Mouse (Mus musculus) gastrocnemius, postnatal 25 days (tissue): ENCODE measurements around the gene Srrm3. TPM values are rescaled to one million over a fixed set of nuclear protein-coding genes. Genes with fewer than 3 reads are reported as not detected.
A peak's percentile ranks its signal among the peaks of the same experiment; 100 is the strongest.

Experiments used
- DNase-seq: peaks from one replicate; pipeline ENCODE4 v3.0.0; 2022
- total RNA-seq, 2 experiments: library from RNA; stranded (reverse); gene quantifications; 1 replicate in 1 of 2; 2 replicates in 1 of 2; pipeline ENCODE4 v1.2.3; 2021

Gene Srrm3
- total RNA-seq, 2 experiments from 2014 or later = 0.08 to 0.21 TPM

DNA sequence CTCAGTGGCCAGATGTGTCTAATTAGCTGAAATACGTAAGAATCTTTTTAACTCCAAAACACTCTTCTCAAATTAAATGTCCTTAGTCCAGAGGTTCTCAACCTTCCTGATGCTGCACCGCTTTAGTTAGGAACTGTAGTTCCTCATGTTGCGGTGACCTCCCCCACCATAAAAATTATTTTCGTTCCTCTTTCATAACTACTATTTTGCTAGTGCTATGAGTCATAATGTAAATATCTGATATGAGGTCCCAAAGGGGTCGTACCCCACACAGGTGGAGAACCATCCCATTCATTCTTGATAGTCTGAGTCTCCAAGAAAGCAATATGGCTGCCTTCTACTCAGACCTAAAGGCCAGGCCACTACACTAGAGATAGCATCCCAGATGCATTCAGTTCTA, 63.8 kb downstream of the Srrm3 start:
- no peak for DNase-seq

DNA sequence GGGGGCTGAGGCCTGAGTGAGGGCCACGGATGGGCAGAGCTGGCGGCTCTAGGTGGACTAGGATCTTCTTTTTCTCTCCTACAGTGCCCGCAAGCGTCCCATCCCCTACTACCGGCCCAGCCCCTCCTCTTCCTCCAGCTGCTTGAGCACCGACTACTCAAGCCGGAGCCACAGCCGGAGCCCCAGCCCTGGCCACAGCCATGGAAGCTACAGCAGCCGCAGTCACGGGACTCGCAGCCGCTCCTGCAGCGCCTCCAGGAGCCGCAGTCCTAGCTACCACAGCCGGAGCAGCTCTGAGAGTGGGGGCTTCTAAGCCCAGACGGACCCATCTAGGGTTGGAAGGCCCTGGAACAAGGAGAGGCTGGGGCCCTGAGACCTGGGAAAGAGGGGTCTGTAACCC, 66.3 kb downstream of the Srrm3 start:
- no peak for DNase-seq

DNA sequence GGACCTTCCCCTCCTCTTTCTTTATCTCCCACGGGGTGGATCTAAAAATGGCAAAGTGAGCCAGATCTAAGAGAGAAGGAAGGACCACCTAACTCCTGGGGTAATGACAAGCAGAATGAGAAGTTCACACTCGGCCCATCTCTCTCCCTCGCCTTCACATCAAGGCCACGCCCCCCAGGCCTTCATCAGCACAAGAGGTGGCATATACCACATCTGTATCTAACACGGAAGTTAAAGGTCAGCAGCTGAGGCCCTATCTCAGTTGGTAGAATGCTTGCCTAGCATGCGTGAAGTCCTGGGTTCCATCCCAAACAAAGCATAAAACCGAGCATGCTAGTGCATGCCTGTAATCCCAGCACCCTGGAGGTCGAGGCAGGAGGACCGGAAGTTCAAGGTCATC, 67.1 kb downstream of the Srrm3 start:
- DNase-seq = no peak

DNA sequence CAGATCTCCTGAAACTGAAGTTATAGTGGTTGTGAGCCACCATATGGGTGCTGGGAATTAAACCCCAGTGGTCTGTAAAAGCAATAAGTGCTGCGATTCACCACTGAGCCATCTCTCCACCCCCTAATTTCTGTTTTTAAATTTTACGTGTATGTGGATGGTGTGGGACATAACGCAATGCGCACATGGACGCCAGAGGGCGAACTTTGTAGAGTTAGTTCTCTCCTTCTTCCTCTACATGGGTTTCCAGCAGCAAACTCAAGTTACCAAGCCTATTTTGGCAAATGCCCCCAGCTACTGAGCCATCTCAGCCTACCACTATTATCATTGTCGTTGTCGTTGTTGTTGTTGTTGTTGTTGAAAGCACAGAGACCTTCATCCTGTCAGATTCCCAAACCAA, 70.5 kb downstream of the Srrm3 start:
- DNase-seq = no peak

DNA sequence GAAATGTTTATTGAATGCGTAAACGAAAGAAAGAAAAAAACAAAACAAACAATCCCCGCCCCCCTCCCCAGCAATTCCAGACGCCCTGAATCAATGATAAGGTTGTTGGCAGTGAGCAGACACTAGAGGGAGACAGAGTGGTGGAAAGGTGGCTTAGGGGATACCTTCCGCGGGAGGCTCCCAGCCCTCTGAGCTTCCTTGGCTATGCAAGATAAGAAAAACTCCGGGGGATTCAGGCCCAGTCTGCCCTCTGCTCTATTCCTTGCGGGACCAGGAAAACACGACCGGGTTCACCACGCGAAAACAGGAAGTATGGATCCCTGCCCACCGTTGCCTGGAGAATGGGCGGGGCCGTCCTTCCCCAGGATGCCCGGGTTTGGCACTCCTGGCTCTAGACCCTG, 71.1 kb downstream of the Srrm3 start:
- peak; percentile 51 for DNase-seq

DNA sequence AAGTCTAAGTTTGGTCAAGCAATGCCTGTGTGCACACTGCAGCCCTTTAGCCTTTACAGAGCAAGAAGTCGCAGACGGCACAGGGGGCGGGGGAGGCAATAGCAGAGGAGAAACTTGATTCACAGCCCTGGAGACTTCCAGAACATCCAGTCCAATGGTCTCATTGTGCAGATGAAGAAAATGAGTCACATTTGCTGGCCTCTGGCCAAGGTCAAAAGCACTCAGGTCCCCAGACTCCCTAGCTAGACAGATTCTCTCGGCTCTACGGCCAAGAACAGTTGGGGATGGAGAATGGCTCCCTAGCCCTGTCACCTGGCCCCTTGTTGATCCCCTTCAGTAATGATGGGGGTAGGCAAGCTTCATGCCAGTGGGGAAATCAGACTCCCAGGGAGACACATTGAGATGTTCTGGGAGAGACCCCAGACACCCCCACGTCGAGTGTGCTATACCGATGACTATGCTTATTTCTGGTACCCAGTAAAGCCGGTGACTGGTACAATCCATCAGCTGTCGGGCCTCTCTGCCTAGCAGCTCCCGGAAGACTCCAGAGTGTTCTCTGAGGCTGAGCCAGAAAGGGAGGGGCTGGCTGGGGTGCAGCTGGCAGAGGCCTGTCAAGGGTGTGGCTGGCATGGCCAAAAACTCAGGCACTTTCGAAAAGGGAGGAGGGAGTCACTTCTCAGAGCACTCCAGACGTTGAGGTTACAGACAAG, 72.9 kb downstream of the Srrm3 start:
- DNase-seq = peak; percentile 94

DNA sequence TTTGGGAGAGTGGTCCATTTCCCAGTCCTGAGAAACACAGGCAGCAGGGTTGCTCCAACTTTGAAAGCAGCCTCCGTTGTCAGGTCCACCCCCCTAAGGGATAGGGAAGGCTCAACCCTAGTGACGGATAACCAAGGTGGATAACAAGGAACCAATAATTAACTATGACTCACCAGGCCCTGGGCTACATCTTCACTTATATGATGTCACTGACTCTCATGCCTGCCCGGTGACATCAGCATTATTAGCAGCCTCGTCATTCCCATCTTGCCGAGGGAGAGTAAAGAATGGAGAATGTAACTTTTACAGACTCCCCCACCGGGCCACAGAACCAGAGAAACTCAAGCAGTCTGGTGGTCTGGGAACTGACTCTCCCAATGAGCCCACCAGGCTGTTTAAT, 78.0 kb downstream of the Srrm3 start:
- DNase-seq = no peak

DNA sequence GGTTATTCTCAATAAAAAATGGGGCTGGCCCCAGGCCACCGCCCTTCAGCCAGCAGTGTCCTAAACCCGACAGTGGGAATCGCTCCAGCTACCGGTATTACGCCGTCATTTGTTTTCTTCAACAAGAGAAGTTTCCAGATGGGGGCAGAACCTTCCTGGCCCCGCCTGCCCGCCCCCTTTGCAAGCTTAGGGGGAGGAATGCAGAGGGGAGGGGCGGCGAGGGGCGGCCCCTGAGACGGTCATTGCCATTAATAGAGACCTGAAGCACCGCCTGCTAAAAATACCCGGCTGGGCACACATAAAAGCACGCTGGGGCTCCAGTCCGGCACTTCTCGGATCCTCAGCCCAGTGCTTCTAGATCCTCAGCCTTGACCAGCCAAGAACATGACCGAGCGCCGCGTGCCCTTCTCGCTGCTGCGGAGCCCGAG, 81.0 kb downstream of the Srrm3 start, which contains the start of gene Hspb1:
Gene Hspb1 (plus strand): TSS at position 245 of the 428 bp plus-strand sequence.
- peak; percentile 93 for DNase-seq

DNA sequence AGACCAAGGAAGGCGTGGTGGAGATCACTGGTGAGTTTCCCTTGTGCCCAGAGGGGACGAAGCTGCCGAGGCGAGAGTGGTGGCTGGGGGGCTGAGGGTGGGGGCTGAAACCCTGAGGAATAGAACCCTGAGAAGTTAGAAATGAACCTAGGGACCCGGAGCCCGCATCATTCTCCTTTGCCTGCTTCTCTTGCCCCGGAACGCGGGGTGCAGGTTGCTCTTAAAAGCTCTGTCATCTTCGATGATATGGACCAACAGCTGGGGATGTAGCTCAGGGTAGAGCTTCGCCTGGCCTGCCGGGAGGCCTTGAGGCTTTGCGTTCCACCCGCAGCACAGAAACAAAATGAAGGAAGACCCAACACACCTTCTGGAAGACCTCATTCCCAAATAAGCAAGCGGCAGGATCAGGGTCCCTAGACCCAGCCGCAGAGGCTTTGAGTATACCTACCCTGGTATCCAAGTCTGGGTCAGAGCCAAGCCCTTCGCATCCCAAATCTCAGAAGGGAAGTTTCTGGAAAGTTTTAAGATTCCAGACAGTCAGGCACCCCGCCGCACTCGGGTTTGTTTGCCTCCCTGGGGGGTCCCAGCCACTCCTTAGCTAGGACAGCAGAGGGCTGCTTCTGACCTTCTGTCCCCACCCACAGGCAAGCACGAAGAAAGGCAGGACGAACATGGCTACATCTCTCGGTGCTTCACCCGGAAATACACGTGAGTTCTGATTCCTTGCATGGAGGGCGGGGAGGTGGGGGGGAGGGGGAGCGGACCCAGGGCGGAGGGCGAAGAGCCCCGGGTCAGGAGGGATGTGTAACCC, 81.9 kb downstream of the Srrm3 start:
- DNase-seq = no peak

DNA sequence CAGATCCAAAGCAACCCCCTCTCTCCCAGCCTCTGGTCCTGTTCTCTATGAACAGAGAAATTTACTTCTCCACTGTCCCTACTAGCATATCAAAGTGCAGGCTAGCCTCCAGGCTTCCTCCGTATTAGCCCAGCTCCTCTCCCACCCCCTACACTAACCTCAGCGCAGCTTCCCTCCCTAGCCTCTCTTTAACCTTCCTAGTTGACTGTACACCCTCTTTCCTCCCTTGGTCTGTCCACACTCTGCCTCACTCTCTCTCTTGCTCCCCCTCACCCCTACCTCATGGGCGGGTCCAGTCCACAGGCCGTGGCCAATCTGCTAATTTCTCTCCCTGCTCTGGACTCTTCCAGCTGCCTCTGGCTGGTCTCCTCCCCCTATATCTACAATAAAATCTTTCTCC, 83.6 kb downstream of the Srrm3 start:
- DNase-seq = no peak

DNA sequence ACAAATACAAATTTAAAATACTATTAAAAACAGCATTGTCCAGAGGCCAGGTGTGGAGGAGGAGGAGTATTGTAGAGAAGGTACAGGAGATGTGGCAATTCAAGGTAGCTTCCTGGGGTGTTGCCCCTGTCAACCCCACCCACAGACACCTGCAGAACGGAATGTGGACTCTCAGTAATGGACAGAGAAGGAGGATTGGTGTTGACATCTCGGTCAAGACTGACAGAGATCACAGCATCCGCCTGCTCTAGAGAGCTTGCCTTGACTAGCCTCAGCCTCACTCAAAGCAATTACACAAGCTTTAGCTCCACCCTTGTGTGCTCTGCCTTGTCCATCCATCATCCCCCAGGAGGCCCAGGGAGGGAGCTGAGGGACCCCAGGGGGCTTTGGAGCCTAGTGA, 84.2 kb downstream of the Srrm3 start:
- no peak for DNase-seq

DNA sequence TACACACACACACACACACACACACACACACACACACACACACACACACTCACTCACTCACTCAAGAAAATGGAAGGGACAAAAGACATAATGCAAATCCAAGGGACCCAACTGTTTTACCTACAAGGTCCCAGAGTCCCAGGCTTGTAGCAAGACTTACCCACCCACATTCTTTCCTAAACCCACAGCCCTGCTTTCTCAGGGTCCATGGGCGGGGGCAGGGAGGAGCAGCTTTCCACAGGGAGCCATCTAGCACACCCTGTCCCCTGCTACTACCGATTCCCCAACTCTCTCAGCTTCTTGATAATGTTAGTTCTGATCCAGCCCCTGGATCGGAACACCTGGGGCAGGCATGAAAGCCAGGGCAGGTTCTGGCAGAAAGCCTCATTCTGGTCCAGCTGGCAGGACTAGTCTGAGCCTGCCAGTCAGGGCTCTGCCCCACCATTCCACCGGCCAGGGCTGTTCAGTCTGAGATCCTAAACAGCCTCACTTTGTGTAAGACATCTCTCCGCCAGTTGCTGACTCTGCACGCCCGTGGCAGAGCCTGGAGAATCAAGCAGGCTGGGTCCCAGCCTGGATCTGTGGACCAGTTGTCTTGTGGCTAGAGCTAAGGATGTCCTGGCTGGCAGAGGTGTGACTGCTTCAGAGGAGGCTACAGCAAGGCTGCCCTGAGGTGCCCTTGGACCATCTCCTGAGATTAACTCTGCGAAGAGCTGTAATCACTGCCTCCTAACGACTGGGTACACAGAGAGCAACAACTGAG, 86.1 kb downstream of the Srrm3 start:
- DNase-seq = peak; percentile 56

DNA sequence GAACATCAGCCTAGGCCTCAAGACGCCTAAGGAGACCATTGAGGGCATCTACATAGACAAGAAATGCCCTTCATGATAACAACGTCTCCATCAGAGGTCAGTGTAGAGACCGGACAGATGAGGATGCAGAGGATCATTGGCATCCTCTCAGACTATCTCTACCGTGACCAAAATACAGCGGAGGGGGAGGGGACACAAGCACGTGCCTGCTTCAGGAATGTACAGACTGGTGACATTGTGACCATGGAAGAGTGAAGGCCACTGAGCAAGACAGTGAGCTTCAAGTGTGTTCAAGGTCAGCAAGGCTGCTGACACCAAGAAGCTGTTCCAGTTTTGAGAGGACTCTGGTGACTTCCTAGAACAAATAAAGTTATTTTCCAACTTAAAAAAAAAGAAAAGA, 88.3 kb downstream of the Srrm3 start:
- no peak for DNase-seq

DNA sequence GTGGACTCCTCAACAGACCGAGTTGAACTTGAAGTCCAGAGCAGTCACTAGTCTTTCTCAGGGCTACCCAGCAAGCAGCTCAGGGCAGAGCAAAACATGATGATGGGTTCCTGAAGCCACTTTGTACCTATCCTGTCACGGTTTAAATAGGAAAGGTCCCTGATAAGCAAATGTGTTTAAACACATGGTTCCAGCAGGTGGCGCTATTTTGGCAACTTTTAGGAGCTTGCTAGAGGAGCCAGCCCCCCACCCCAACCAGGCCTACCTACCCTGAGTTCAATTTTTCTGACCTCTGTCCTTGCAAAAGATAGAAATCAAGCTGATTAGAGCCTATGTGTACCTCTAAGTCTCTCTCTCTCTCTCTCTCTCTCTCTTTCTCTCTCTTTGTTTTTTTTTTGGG, 91.3 kb downstream of the Srrm3 start:
- DNase-seq = no peak

DNA sequence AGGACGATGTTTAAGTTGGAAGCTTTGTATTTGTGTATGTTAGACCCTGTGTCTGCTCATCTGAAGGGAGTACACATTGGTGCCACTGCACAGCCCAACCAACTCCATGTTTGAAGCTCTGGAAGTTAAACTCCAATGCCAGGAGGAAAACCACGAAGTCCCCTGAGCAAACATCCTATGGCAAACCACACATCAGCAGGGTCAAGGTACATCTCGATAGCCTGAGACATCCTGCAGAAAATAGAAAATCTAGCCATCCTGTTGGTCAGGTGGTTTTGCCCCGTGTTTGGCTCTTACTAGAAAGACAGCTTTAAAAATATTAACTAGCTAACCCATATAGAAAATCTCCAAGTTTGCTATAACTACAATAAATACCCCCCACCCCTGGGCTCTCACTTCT, 92.3 kb downstream of the Srrm3 start:
- no peak for DNase-seq

DNA sequence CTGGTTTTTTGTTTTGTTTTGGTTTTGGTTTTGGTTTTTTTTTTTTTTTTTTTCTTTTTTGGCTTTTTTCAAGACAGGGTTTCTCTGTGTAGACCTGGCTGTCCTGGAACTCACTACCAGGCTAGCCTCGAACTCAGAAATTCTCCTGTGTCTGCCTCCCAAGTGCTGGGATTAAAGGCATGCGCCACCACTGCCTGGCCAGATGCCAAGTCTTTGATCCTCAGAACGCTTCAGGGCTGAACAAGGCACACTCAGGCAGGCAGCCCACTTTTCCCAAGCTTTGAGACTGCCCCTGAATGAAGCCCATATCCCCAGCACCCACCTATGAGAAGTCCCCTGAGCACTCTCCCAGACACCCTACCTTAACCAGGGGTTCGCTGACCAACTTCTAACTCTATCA, 93.1 kb downstream of the Srrm3 start:
- no peak for DNase-seq

DNA sequence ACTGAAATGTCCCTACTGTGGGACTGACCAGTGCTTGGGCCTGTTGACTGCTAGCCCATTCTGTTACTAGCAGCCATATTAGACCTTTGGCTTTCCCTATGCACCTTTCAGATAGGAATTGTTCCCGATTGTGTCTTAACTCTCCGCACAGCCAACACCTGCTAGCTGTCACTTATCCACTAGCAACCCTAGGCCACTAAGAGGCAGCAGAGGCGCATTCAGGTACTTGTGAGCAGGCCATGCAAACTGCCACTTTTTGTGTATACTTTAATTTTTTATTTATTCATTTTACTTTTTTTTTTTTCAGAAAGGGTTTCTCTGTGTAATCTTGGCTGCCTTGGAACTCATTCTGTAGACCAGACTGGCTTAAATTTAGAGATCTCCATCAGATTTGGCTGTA, 94.0 kb downstream of the Srrm3 start:
- DNase-seq = no peak

DNA sequence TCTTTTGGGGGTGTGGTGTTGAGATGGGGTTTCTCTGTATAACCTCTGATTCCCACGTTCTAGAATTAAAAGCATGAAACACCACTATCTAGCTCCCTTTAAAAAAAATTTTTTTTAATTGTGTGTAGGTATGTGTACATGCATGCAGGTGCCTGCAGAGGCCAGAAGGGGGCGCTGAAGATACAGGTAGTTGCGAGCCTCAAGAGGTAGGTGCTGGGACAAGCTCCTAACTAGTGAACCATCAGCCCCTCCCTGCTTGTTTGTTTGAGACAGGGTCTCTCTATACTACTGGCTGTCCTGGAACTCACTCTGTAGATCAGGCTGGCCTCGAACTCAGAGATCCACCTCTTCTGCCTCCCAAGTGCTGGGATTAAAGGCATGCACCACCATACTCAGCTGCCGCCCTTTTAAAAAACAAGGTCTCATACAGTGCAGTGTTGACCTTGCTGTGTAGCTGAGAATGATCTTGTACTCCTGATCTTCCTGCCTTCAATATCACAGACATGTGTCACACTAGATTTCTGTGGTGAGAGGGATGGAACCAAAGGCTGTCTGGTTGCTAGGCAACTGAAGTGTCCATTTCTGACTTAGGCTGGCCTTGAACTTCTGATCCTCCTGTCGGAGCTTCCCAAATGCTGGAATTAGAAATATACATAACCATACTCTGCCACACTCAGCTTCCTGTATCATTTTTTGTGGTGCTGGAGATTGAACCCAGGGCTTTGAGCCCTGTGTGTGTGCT, 94.8 kb downstream of the Srrm3 start:
- DNase-seq = no peak

DNA sequence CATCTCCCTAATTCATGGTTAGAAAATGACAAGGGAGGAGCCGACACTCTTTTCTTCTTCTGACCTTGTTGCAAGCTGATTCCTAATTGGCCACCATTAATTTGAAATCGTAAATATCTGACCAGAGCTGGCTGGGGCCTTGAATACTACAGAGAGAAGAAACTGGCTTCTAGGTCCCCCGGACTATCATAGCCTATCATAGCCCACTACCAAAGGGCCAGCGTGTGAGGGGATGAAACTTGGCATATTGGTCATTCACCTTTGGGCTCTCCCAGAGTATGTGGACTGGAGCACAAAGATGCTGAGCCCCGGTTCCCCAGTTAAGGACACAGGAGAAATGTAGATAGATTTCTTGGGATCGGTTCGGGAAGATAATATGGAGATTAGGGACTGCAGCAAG, 96.4 kb downstream of the Srrm3 start:
- no peak for DNase-seq

DNA sequence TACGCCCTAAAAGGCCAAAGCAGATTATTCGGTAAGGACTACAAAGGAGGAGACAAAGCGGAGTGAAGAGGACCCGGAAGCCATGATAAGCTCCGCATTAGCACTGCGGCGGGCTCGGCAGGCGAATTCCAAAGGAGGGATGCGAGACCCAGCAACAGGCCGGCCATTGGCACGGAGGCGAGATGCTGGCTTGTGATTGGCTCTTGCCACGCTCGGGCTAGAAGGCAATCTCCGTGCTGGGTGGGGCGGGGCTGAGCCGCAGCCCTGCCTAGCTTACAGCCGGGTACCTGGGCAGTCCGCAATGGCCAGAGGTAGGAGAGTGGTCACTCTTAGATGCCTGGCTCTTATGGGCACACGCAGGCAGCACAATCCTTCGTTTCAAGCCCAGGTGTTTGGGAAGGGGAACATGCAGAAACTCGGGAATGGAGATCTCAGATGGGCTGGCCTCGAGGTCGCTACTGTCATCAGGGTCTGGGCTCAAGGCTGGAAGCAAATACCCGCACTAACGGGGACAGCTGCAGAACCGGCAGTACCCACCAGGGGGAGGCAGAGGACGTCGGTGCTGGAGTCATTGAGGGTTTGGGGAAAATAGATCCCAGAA, 97.0 kb downstream of the Srrm3 start:
- DNase-seq = peak; percentile 85

DNA sequence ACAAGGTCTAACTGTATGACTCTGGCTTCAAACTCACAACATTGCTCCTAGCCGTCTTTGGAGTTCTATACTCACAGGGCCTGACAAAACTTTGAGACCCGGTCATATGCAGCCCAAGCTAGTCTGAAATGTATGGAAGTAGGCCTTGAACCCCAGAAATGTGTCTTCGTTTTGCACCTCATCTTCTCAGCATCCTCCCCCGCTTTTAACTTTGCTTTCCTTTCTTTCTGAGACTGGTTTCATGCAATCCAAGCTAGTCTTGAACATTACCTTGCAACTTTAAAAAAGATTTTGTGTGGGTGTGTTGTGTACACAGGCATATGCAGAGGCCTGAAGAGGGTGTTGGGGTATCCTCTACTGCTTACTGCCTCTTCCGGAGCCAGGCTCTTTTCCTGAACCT, 97.6 kb downstream of the Srrm3 start:
- no peak for DNase-seq
